Mouse (Mus musculus) heart, embryonic 10.5 days (tissue): ENCODE results near the gene Hcn1. TPM values are rescaled to one million over a fixed set of nuclear protein-coding genes. Genes with fewer than 3 reads are reported as not detected.

Experiments used
- DNase-seq: peaks from one replicate; pipeline ENCODE4 v3.0.0-alpha.2; 2017; ENCODE audit warnings: low spot score
- H3K27ac ChIP-seq: fragments of 300-500 bp; sonication (generic); 2 replicates; pipeline ENCODE4 v1.5.1; 2016; ENCODE audit warnings: mild to moderate bottlenecking
- H3K27me3 ChIP-seq: fragments of 300-500 bp; sonication (generic); 2 replicates; pipeline ENCODE4 v1.6.1; 2016; ENCODE audit warnings: mild to moderate bottlenecking; ENCODE audit not compliant: poor library complexity, insufficient read depth, severe bottlenecking
- H3K36me3 ChIP-seq: fragments of 300-500 bp; sonication (generic); 2 replicates; pipeline ENCODE4 v1.6.1; 2016; ENCODE audit warnings: mild to moderate bottlenecking, moderate library complexity
- H3K4me1 ChIP-seq: fragments of 300-500 bp; sonication (generic); 2 replicates; pipeline ENCODE4 v1.6.1; 2016; ENCODE audit warnings: mild to moderate bottlenecking
- H3K4me3 ChIP-seq: fragments of 300-500 bp; sonication (generic); 2 replicates; pipeline ENCODE4 v1.5.1; 2016; ENCODE audit warnings: mild to moderate bottlenecking, moderate library complexity
- H3K9me3 ChIP-seq: fragments of 300-500 bp; sonication (generic); 2 replicates; pipeline ENCODE4 v1.6.1; 2016; ENCODE audit warnings: mild to moderate bottlenecking, moderate library complexity
- WGBS: fragments of 180-500 bp; shearing (Covaris S2); methylation state at CpG from one replicate; pipeline ENCODE4 v1.1.7; 2016; 5-methylcytosine and 5-hydroxymethylcytosine counted together
- polyA plus RNA-seq: library from polyadenylated mRNA; unstranded; fragments of >200 nt; fragmentation: Nextera tagmentation; extraction: Ambion mirVana; gene quantifications from 2 replicates; pipeline ENCODE4 v1.2.1, GENCODE M21; 2016

Hcn1 gene
- polyA plus RNA-seq = 0.15 and 0.23 TPM in 2 replicates

DNA sequence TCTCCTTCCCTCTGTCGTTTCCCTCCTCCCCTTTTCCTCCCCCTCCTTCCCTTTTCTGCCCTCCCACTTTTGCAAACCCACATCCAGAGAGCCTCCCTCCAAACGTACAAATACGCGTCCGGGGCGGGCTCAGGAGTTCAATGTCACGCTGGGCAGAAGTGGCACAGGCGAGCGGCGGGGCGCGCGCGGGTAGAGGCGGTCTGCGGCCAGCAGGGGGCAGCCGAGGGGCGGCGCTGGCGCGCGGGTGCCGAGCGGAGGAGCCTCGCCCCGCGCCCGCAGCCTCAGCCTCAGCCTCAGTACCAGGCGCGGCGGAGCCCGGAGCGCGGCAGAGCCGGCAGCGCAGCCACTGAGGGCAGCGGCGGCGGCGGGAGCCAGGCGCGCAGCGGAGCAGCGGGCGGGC is at the start of gene Hcn1:
Gene Hcn1, plus strand, starts transcription at position 140 of the 400 bp plus-strand sequence.
- peak within 1 kb of the TSS; percentile 78 for H3K4me3 ChIP-seq
- H3K27me3 ChIP-seq = peaks cover 14% of the 10 kb centered on the region; the same call in 1 of the 2 replicates
- H3K4me1 ChIP-seq = peaks cover 19% of the 10 kb centered on the region
- WGBS = 2% methylated on average over 45 of the region's 45 CpGs
- H3K36me3 ChIP-seq = no peaks in the 10 kb centered on the region
- no peaks in the 10 kb centered on the region for H3K9me3 ChIP-seq
- peak within 1 kb of the TSS; percentile 76 for H3K27ac ChIP-seq
- peak; percentile 84 for DNase-seq

DNA sequence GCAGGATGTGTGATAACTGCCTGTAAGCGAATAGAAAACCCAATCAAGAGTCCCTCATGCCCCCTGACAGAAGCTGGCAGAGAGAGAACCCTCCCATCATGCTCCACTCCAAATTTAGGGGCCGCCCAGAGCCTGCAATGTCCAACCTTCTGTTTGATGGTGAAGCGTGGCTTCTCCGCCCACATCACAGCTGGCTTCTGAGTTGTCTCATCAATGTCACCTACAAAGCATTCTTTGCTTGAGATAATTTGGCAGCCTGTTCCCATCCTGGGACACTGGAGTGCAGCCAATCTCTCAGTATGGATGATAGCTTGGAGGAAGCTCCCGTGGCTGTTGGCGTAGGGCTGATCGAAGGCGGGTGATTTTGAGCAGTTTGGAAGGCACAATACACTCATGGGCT is 34.9 kb upstream of the Hcn1 start:
- Histone ChIP-seq H3K4me3 (0 out of 2 replicates have a peak overlapping the region, but pooled peaks have one; percentile 10), H3K27ac (no peak overlapping the region), H3K4me1 (no peaks in the 10 kb centered on the region), H3K9me3 (no peaks in the 10 kb centered on the region), H3K27me3 (no peaks in the 10 kb centered on the region), H3K36me3 (no peaks in the 10 kb centered on the region)
- 31% methylated on average over 8 of the region's 8 CpGs for WGBS
- peak; percentile 76 for DNase-seq

DNA sequence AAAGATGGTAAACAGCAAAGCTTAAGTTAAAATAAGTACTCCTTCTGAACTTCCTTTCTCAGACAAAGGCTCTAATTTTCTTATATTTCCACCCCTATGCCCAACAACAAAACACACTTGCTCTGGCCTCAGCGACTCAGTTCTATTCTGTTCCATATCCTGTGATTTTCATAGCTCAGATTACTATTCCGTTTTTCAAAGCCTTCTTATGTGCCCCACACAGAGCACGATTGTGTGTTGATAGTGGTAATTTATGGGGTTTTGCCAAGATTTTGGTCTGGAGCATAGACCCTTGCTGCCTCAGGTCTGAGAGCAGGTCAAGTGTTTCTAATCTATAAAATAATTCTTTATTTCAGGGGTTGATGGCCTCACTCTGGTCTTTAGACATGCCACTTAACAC is 30.4 kb upstream of the Hcn1 start:
- no peak for DNase-seq
- Histone ChIP-seq H3K36me3 (no peaks in the 10 kb centered on the region), H3K4me1 (no peaks in the 10 kb centered on the region), H3K4me3 (no peak overlapping the region), H3K27me3 (no peaks in the 10 kb centered on the region), H3K9me3 (no peaks in the 10 kb centered on the region), H3K27ac (no peak overlapping the region)
- 62% methylated on average over 3 of the region's 3 CpGs for WGBS

DNA sequence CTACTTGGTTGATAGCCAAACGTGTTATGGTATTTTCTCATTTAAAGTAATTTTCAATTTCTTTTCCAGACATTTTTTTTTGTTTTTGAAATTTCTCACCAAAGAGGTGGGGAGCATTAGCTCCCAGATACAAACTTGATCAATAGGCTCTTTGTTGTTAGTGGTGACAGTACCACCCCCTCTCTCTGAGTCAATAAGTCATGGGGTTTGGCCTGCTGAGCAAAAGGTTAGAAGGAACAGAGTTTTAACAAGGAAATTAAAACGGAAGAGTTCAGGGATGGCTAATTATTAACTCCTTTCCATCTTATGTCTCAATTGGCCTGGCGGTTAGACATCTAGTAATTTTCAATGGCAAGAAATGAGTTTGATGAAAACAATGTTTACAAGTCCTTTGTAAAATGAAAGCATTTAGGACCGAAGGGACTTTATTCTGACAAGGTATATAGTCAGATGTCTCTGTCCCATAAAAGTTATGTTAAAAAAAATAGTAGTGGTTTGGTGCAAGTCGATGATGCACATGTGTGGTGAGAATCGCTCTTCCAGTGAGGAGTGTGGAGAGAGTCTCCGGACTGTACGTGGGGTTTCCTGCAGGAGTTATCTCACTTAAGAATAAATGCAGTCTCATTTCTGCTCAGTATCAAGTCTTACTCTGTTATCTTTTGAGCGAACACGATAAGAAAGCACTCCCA is 7.5 kb upstream of the Hcn1 start:
- no peak for DNase-seq
- Histone ChIP-seq H3K27me3 (no peaks in the 10 kb centered on the region), H3K36me3 (no peaks in the 10 kb centered on the region), H3K27ac (no peak overlapping the region), H3K9me3 (no peaks in the 10 kb centered on the region), H3K4me1 (no peaks in the 10 kb centered on the region), H3K4me3 (no peak overlapping the region)
- 65% methylated on average over 10 of the region's 10 CpGs for WGBS

DNA sequence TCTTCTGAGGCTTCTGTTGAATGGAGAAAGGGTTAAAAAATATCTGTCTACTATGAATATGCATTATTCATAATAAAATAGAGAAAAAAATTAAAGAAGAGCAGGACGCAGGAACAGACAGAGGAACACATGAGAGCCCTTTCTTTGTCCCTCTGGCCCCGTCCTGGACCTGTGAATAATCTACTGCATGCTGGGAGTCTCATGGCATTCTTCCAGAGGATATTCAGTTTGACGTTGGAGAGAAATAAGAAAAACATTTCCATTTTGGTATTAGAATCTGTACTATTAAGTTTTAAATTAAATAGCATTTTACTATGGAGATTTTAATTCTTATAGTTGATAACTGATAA is 7.0 kb upstream of the Hcn1 start:
- Histone ChIP-seq H3K9me3 (no peaks in the 10 kb centered on the region), H3K36me3 (no peaks in the 10 kb centered on the region), H3K27me3 (no peaks in the 10 kb centered on the region), H3K4me3 (no peak overlapping the region), H3K27ac (no peak overlapping the region), H3K4me1 (no peaks in the 10 kb centered on the region)
- no peak for DNase-seq
- WGBS = 65% methylated on average over 3 of the region's 3 CpGs

DNA sequence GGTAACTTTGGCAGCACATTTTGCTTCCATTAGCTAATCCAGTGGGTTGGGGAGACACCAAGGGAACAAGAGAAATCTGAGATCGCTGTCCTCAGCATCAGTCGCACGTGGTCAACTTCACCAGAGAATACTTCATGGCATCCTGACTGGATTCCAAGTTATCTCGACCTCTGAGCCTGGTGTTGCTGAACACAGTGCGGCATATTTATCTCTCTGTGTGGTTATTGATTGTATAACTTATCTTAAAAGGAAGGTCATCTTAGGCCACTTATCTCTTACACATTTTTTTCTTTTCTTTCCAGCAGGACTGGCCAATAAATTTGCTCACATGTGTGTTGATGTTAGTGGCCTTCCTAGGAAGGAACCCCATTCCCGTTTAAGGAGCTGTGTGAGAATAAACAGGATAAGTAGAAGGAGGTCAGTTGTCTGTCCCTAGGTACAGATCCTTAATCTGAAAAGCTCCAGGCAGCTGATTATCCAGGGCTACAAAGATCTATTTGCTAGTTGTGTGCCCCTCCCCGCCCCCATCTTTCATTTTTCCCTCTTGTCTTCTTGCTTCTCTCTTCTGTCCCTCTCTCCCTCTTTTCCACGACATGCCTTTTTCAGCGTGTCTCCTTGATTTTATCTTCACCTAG is 672 bp upstream of the Hcn1 start:
- H3K27me3 ChIP-seq = peaks cover 14% of the 10 kb centered on the region; the same call in 1 of the 2 replicates

DNA sequence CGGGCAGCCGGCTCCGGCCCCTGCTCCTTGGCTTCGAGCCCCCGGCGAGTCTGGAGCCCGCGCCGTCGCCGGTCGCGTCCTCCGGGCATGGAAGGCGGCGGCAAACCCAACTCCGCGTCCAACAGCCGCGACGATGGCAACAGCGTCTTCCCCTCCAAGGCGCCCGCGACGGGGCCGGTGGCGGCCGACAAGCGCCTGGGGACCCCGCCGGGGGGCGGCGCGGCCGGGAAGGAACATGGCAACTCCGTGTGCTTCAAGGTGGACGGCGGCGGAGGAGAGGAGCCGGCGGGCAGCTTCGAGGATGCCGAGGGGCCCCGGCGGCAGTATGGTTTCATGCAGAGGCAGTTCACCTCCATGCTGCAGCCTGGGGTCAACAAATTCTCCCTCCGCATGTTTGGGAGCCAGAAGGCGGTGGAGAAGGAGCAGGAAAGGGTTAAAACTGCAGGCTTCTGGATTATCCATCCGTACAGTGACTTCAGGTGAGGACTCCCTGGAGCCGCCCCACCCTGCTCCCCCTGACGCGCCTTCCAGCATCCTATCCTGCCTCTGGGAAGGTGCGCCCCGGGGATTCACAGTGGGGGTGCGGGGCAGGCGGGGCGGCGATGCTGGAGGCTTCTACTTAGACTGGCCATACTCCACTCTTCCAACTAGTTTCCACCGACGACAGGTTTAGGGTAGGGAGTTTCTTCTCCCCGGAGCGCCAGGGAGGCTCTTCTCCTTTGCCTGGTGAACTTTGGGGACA is 668 bp downstream of the Hcn1 start:
- H3K4me1 ChIP-seq = peaks cover 19% of the 10 kb centered on the region
- peaks cover 14% of the 10 kb centered on the region; the same call in 1 of the 2 replicates for H3K27me3 ChIP-seq
- H3K27ac ChIP-seq = peak overlapping the region; percentile 76
- H3K9me3 ChIP-seq = no peaks in the 10 kb centered on the region
- peak; percentile 75 for DNase-seq
- 2% methylated on average over 61 of the region's 62 CpGs for WGBS
- H3K36me3 ChIP-seq = no peaks in the 10 kb centered on the region
- peak overlapping the region; percentile 78 for H3K4me3 ChIP-seq

More for the DNA sequence above, 672 bp upstream of the Hcn1 start:
- DNase-seq = no peak
- Histone ChIP-seq H3K36me3 (no peaks in the 10 kb centered on the region), H3K4me3 (peak overlapping the region; percentile 78), H3K9me3 (no peaks in the 10 kb centered on the region), H3K27ac (no peak overlapping the region), H3K4me1 (peaks cover 19% of the 10 kb centered on the region)
- 29% methylated on average over 9 of the region's 9 CpGs for WGBS

DNA sequence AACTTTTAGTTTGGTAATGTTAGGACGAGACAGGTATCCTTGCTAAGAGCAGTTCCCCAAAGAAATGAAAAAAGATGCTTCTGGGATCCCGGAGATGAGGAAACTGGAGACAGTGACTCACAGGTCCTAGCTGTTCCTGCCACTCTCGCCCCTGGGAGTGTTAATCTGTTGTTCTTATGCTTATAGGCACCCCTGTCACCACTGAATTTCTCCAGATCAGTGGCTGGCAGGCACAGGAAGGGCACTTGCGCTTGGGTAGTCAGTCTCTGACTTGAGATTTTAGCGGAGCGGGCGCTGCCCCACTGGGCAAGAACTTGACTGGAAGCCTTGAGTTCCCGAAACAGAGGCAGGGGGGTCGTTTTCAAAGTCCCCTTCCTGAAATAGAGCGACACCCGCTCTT is 1.3 kb downstream of the Hcn1 start:
- no peak for DNase-seq
- WGBS = 16% methylated on average over 11 of the region's 11 CpGs
- peaks cover 19% of the 10 kb centered on the region for H3K4me1 ChIP-seq

DNA sequence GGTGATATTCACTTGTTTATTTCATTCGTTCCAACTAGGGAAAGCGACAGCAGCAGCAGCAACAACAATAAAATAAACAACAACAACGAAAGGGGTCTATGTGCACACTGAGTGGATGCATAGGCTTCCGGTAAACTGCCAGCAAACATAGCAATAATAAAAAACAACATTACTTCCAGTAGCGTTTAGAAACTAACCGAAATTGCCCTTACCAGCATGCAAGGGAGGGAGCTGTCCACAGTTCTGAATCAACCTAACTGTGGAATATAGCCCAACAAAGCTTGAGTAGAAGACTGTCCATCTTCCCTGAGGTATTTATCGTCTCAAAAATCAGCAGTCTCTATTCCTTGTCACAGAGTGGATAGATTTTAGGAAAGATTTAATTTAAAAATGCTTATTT is 2.0 kb downstream of the Hcn1 start:
- Histone ChIP-seq H3K27ac (no peak overlapping the region), H3K4me3 (peak overlapping the region; percentile 78), H3K27me3 (peaks cover 14% of the 10 kb centered on the region; the same call in 1 of the 2 replicates), H3K36me3 (no peaks in the 10 kb centered on the region), H3K4me1 (peaks cover 19% of the 10 kb centered on the region), H3K9me3 (no peaks in the 10 kb centered on the region)
- WGBS = 35% methylated on average over 7 of the region's 7 CpGs
- DNase-seq = no peak

More for the DNA sequence above, 1.3 kb downstream of the Hcn1 start:
- H3K27me3 ChIP-seq = peaks cover 14% of the 10 kb centered on the region; the same call in 1 of the 2 replicates
- H3K36me3 ChIP-seq = no peaks in the 10 kb centered on the region
- no peaks in the 10 kb centered on the region for H3K9me3 ChIP-seq
- no peak overlapping the region for H3K27ac ChIP-seq
- H3K4me3 ChIP-seq = peak overlapping the region; percentile 78

DNA sequence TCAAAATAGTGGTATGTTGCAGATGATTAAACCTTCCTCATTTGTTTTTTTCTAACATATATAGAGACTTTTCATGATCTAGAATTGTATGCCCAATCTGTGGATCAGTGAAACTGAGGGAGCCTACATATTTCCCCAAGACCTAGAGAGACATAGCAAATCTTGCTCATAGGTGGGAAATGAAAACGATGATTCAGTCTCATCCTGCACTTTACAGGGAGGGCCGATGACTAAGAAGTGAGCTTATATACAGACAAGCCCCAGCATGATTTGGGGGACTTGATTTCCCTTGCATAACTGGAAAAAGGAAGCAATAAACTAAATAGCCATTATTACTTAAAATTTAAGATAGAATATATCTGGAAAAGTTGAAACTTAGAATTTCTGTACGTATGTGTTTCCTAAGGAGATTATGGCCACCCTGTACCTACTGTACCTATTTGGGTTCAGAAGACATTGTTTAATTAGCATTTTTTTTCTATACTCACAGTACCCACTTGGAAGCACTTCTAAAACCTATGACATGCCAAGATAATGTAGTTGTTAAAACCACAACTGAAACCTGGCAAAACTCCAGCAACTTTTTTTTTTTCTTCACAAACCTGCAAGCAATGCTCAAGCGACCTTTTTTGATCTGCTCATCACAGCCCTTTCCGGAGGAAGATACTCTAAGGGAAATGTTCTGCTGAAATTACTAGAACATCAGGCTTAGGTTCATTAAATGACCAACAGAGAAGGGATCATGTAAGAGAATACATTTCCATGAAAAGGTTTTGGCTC is 3.0 kb downstream of the Hcn1 start:
- Histone ChIP-seq H3K27me3 (peaks cover 14% of the 10 kb centered on the region; the same call in 1 of the 2 replicates), H3K36me3 (no peaks in the 10 kb centered on the region), H3K4me3 (no peak overlapping the region), H3K4me1 (peaks cover 19% of the 10 kb centered on the region), H3K27ac (no peak overlapping the region), H3K9me3 (no peaks in the 10 kb centered on the region)
- 82% methylated on average over 5 of the region's 5 CpGs for WGBS
- no peak for DNase-seq

DNA sequence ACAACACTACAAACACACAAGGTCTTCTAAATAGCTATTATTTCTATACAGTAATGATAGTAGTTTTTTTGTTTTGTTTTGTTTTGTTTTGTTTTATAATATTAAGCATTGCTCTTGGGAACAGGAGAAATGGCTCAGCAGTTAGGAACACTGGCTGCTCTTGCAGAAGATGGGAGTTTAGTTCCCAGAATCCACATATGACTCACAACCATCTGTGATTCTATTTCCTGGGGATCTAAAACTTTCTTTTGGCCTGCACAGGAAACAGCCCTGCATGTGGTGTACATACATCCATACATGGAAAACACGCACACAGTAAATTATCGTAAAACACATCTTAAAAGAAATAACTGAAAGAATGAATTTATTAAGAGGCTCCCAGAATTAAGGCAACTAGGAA is 9.8 kb downstream of the Hcn1 start:
- no peak overlapping the region for H3K4me3 ChIP-seq
- DNase-seq = no peak
- no peaks in the 10 kb centered on the region for H3K36me3 ChIP-seq
- no peaks in the 10 kb centered on the region for H3K4me1 ChIP-seq
- H3K27me3 ChIP-seq = no peaks in the 10 kb centered on the region
- no peaks in the 10 kb centered on the region for H3K9me3 ChIP-seq
- no peak overlapping the region for H3K27ac ChIP-seq
- WGBS = 89% methylated on average over 2 of the region's 2 CpGs

DNA sequence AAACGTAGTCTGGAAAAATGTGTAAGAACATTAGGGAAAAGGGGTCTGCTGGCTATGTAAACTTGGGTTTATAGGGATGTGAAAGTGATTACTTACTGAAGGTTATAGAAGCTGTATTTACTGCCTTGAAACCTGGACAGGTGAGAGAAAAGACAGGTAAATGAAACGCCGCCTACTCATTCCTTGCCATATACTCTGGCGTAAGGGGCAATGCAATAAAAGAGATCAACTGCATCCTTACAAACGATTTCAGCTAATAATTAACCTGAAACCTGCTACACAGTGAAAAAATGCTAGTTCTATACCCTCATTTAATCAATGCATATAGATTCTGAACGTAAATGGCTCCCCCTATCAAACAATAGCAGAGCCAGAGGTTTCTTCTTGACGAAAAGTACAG is 17.4 kb downstream of the Hcn1 start:
- 82% methylated on average over 7 of the region's 7 CpGs for WGBS
- H3K36me3 ChIP-seq = no peaks in the 10 kb centered on the region

More for the DNA sequence above, 17.4 kb downstream of the Hcn1 start:
- Histone ChIP-seq H3K27ac (no peak overlapping the region), H3K4me1 (no peaks in the 10 kb centered on the region), H3K9me3 (no peaks in the 10 kb centered on the region), H3K4me3 (no peak overlapping the region), H3K27me3 (no peaks in the 10 kb centered on the region)
- no peak for DNase-seq
